Mouse (Mus musculus) thymus, adult 2 months (tissue): Measurements from ENCODE around the gene 4930524J08Rik. TPM values are rescaled to one million over a fixed set of nuclear protein-coding genes. Genes with fewer than 3 reads are reported as not detected.

Experiments
- DNase-seq: peaks from one replicate; pipeline ENCODE4 v3.0.0; 2021
- H3K27ac ChIP-seq: fragments of 200-500 bp; 2 replicates; pipeline ENCODE4 v1.5.1; 2012; ENCODE audit warnings: low read length, control low read depth; ENCODE audit not compliant: control insufficient read depth, insufficient read depth
- H3K27me3 ChIP-seq: fragments of 200-500 bp; 2 replicates; pipeline ENCODE4 v1.6.1; 2012; ENCODE audit warnings: mild to moderate bottlenecking, low read length, moderate library complexity, mixed read lengths; ENCODE audit not compliant: control insufficient read depth, insufficient read depth
- H3K36me3 ChIP-seq: fragments of 200-500 bp; 2 replicates; pipeline ENCODE4 v1.6.1; 2012; ENCODE audit warnings: mild to moderate bottlenecking, low read length, moderate library complexity; ENCODE audit not compliant: control insufficient read depth, insufficient read depth
- H3K4me1 ChIP-seq: fragments of 200-500 bp; replicated peaks from 2 replicates; pipeline ENCODE4 v1.6.1; 2012; ENCODE audit warnings: low read length; ENCODE audit not compliant: control insufficient read depth, insufficient read depth
- H3K4me3 ChIP-seq: fragments of 200-500 bp; 2 replicates; pipeline ENCODE4 v1.5.1; 2012; ENCODE audit warnings: mild to moderate bottlenecking, low read length, control low read depth, moderate library complexity; ENCODE audit not compliant: control insufficient read depth, insufficient read depth
- CTCF ChIP-seq: fragments of 200-500 bp; IDR thresholded peaks from 2 replicates; pipeline ENCODE4 v1.5.1; 2012; ENCODE audit warnings: mild to moderate bottlenecking, control low read depth, low read length, moderate library complexity, borderline replicate concordance; ENCODE audit not compliant: control insufficient read depth, poor library complexity, insufficient read depth; ENCODE audit errors: extremely low read depth
- POLR2A ChIP-seq: fragments of 200-500 bp; IDR thresholded peaks from 2 replicates; pipeline ENCODE4 v1.6.1; 2012; ENCODE audit warnings: mild to moderate bottlenecking, low read length, control low read depth, moderate library complexity; ENCODE audit not compliant: control insufficient read depth, poor library complexity, insufficient read depth; ENCODE audit errors: extremely low read depth
- WGBS: fragments of 180-500 bp; shearing (Covaris S2); methylation state at CpG from one replicate; pipeline ENCODE4 v1.1.7; 2018; 5-methylcytosine and 5-hydroxymethylcytosine counted together
- polyA plus RNA-seq: library from polyadenylated mRNA; depleted of rRNA; stranded (reverse); fragments of >200 nt; gene quantifications from 2 replicates; pipeline ENCODE4 v1.2.3, GENCODE M21; 2012; rRNA removed

The 4930524J08Rik gene
- polyA plus RNA-seq, 1 experiment = 3.9 TPM

GRCm38 (mm10) chr5:100012599-100012998, 33.7 kb downstream of the 4930524J08Rik start:
- Histone ChIP-seq H3K36me3 (no peaks in the 10 kb centered on the region), H3K4me3 (no peak overlapping the region), H3K4me1 (no peaks in the 10 kb centered on the region), H3K27ac (no peak overlapping the region), H3K27me3 (no peaks in the 10 kb centered on the region)
- no peak for TF ChIP-seq POLR2A
- no peak for TF ChIP-seq CTCF
- DNase-seq = no peak
- 96% methylated on average over 9 of the region's 9 CpGs for WGBS

GRCm38 (mm10) chr5:100020089-100020488, 41.2 kb downstream of the 4930524J08Rik start:
- Histone ChIP-seq H3K4me1 (no peaks in the 10 kb centered on the region), H3K36me3 (no peaks in the 10 kb centered on the region), H3K27ac (no peak overlapping the region), H3K27me3 (no peaks in the 10 kb centered on the region), H3K4me3 (no peak overlapping the region)
- TF ChIP-seq POLR2A (no peak), CTCF (no peak)
- no peak for DNase-seq

GRCm38 (mm10) chr5:100024403-100024802, 45.5 kb downstream of the 4930524J08Rik start:
- H3K36me3 ChIP-seq = no peaks in the 10 kb centered on the region
- TF ChIP-seq CTCF (no peak), POLR2A (no peak)

DNA sequence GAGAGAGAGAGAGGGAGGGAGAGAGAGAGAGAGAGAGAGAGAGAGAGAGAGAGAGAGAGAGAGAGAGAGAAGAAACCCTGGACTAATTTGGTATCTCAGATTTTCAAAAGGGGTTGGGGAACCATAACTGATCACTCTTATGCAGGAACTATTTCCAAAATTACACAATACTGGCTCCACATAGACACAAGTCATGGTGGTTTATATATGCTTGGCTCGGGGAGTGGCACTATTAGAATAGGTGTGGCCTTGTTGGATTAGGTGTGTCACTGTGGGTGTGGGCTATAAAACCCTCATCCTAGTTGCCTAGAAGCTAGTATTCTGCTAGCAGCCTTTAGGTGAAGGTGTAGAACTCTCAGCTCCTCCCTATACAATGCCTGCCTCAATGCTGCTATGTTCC, 46.0 kb downstream of the 4930524J08Rik start:
- TF ChIP-seq POLR2A = no peak
- no peak for TF ChIP-seq CTCF
- no peaks in the 10 kb centered on the region for H3K4me1 ChIP-seq
- WGBS = 78% methylated on average over 1 of the region's 1 CpGs

More at GRCm38 (mm10) chr5:100024403-100024802, 45.5 kb downstream of the 4930524J08Rik start:
- no peaks in the 10 kb centered on the region for H3K27me3 ChIP-seq
- WGBS = 93% methylated on average over 5 of the region's 5 CpGs
- H3K4me3 ChIP-seq = no peak overlapping the region
- H3K27ac ChIP-seq = no peak overlapping the region
- no peaks in the 10 kb centered on the region for H3K4me1 ChIP-seq
- DNase-seq = no peak

More for the DNA sequence above, 46.0 kb downstream of the 4930524J08Rik start:
- Histone ChIP-seq H3K27ac (no peak overlapping the region), H3K27me3 (no peaks in the 10 kb centered on the region), H3K4me3 (no peak overlapping the region), H3K36me3 (no peaks in the 10 kb centered on the region)
- no peak for DNase-seq

Other genes starting within 250 kb of the 4930524J08Rik start
- gene Rasgef1b, start 250.0 kb upstream of the 4930524J08Rik start, polyA plus RNA-seq = 4.5 and 5.5 TPM in 2 replicates
- gene Vamp9, start 72.8 kb upstream of the 4930524J08Rik start, polyA plus RNA-seq = not detected in 2 replicates
- 62.6 and 93.5 TPM in 2 replicates for gene Hnrnpd, start 123 bp upstream of the 4930524J08Rik start, polyA plus RNA-seq
- gene Hnrnpdl, start 60.6 kb downstream of the 4930524J08Rik start, polyA plus RNA-seq = 142 and 148 TPM in 2 replicates
- 34.2 and 46.3 TPM in 2 replicates for gene Enoph1, start 60.9 kb downstream of the 4930524J08Rik start, polyA plus RNA-seq
- 4.4 TPM in 2 replicates for gene Tmem150c, start 180.7 kb downstream of the 4930524J08Rik start, polyA plus RNA-seq